Mouse (Mus musculus) C2C12 (cell line): ENCODE data around the gene Map1b.

Experiments
- CTCF ChIP-seq: IDR thresholded peaks from one replicate; pipeline ENCODE4 v1.5.1; 2011; ENCODE audit not compliant: control insufficient read depth, insufficient read depth, insufficient read length
- USF1 ChIP-seq: IDR thresholded peaks from one replicate; pipeline ENCODE4 v1.6.1; 2011; ENCODE audit warnings: low read depth, mild to moderate bottlenecking, control low read depth, moderate library complexity

DNA sequence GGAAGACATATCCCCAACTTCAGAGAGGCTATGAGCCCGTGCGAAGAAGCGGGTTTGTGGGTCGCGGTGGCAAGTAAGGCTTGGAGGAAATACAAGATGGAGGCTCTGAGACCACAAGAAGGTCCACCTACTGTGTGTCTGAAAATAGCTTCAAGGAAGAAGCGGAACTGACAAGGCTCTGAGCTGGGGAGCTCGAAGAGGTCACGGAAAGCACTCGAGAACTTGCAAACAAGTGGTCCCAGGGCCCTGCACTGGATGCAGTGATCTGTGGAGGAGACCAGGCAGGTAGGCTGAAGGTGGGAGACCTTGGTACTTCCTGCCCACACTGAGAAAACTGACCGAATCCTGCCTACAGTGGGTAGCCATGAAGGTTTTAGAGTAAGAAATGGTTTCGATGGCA lies 22.5 kb upstream of the Map1b start:
- TF ChIP-seq CTCF (no peak), USF1 (no peak)
